Mouse (Mus musculus): ENCODE measurements around the gene Gm20671.
A peak's percentile ranks its signal among the peaks of the same experiment; 100 is the strongest.
"Not testable (repeated sequence)": the region's sequence is repeated elsewhere in the genome, so short reads cannot be mapped to it uniquely, and the experiment has no call there.

Gm20671 gene

GRCm38 (mm10) chr5:32735779-32736178, 91.1 kb downstream of the Gm20671 start:
- no peak for DNase-seq (ENCODE audit: low read depth, low spot score)

- not testable (repeated sequence) for DNase-seq (ENCODE audit: low read depth, low spot score)
Observed at GRCm38 (mm10) chr5:32733892-32734291, 93.0 kb downstream of the Gm20671 start.

- DNase-seq (ENCODE audit: low read depth, low spot score), result no peak
Observed at GRCm38 (mm10) chr5:32728851-32729250, 98.1 kb downstream of the Gm20671 start.

GRCm38 (mm10) chr5:32728300-32728699, 98.6 kb downstream of the Gm20671 start:
- DNase-seq (ENCODE audit: low read depth, low spot score), result no peak

GRCm38 (mm10) chr5:32725397-32725796, 101.5 kb downstream of the Gm20671 start:
- DNase-seq (ENCODE audit: low read depth, low spot score), result not testable (repeated sequence)

GRCm38 (mm10) chr5:32723981-32724380, 102.9 kb downstream of the Gm20671 start:
- no peak for DNase-seq (ENCODE audit: low read depth, low spot score)

- DNase-seq (ENCODE audit: low read depth, low spot score), result not testable (repeated sequence)
Observed at GRCm38 (mm10) chr5:32722711-32723110, 104.2 kb downstream of the Gm20671 start.

GRCm38 (mm10) chr5:32722263-32722662, 104.6 kb downstream of the Gm20671 start:
- DNase-seq (ENCODE audit: low read depth, low spot score), result no peak

- DNase-seq (ENCODE audit: low read depth, low spot score), result no peak
Observed at GRCm38 (mm10) chr5:32721316-32721715, 105.6 kb downstream of the Gm20671 start.

GRCm38 (mm10) chr5:32720416-32720815, 106.5 kb downstream of the Gm20671 start:
- no peak for DNase-seq (ENCODE audit: low read depth, low spot score)

- DNase-seq (ENCODE audit: low read depth, low spot score), result no peak
Observed at GRCm38 (mm10) chr5:32718916-32719315, 108.0 kb downstream of the Gm20671 start.

- DNase-seq (ENCODE audit: low read depth, low spot score), result no peak
Observed at GRCm38 (mm10) chr5:32717726-32718125, 109.2 kb downstream of the Gm20671 start.

- DNase-seq (ENCODE audit: low read depth, low spot score), result peak; percentile 99
Observed at GRCm38 (mm10) chr5:32713703-32714467, 113.0 kb downstream of the Gm20671 start.

- DNase-seq (ENCODE audit: low read depth, low spot score), result no peak
Observed at GRCm38 (mm10) chr5:32713042-32713702, 113.7 kb downstream of the Gm20671 start.

GRCm38 (mm10) chr5:32712221-32713041, 114.5 kb downstream of the Gm20671 start:
- DNase-seq (ENCODE audit: low read depth, low spot score), result peak; percentile 55

GRCm38 (mm10) chr5:32711485-32711884, 115.4 kb downstream of the Gm20671 start:
- no peak for DNase-seq (ENCODE audit: low read depth, low spot score)

- DNase-seq (ENCODE audit: low read depth, low spot score), result no peak
Observed at GRCm38 (mm10) chr5:32706226-32706780, 120.6 kb downstream of the Gm20671 start.

GRCm38 (mm10) chr5:32697208-32697867, 129.6 kb downstream of the Gm20671 start:
- DNase-seq (ENCODE audit: low read depth, low spot score), result no peak

GRCm38 (mm10) chr5:32693411-32693810, 133.5 kb downstream of the Gm20671 start:
- DNase-seq (ENCODE audit: low read depth, low spot score), result no peak
